Mouse (Mus musculus): ENCODE data around the gene Bet1. TPM values are rescaled to one million over a fixed set of nuclear protein-coding genes. Genes with fewer than 3 reads are reported as not detected.

Gene Bet1
- total RNA-seq (2012; rRNA removed) = 23.4 and 31.5 TPM in 2 replicates

GRCm38 (mm10) chr6:4086663-4087454, at the start of gene Bet1:
Bet1 (minus strand) TSS chr6:4086972.
- Histone ChIP-seq H3K36me3 (ENCODE audit: control insufficient read depth, insufficient read depth, low read length, poor library complexity, severe bottlenecking) (no peaks in the 10 kb centered on the region), H3K27ac (ENCODE audit: insufficient read depth, low read depth, low read length, poor library complexity, severe bottlenecking) (peak within 1 kb of the TSS; percentile 26; the same call in 1 of the 2 replicates), H3K9me3 (ENCODE audit: control insufficient read depth, insufficient read depth, low read depth, low read length) (no peaks in the 10 kb centered on the region), H3K4me3 (ENCODE audit: insufficient read depth in 1 of 2, low read depth in 1 of 2, low read length in 2 of 2, poor library complexity in 1 of 2, severe bottlenecking in 1 of 2) (peak within 1 kb of the TSS; percentile 93 to 98), H3K9ac (ENCODE audit: insufficient read depth, low read depth, low read length, poor library complexity, severe bottlenecking) (peak within 1 kb of the TSS; percentile 87), H3K4me1 (ENCODE audit: control insufficient read depth in 2 of 2, insufficient read depth in 2 of 2, low read length in 2 of 2, poor library complexity in 1 of 2) (peaks cover 0 to 4% of the 10 kb centered on the region in 2 experiments; a peak in 2 of 4 replicates)
- in situ Hi-C loops (cut with MboI; ENCODE audit: low sequenced_read_pairs in 2 of 2, unreplicated experiment in 2 of 2) = no loop called here
- peak; percentile 89 for DNase-seq (ENCODE audit: low read depth, low spot score)
- TF ChIP-seq HCFC1 (IDR thresholded peaks at IDR 0.05; ENCODE audit: borderline replicate concordance, insufficient read depth, low read length) = peak; percentile 94
- no peak for TF ChIP-seq CHD2 (IDR thresholded peaks at IDR 0.05; ENCODE audit: low read depth, low read length)

GRCm38 (mm10) chr6:4132239-4132638, 45.5 kb upstream of the Bet1 start:
- Histone ChIP-seq H3K27ac (ENCODE audit: insufficient read depth, low read depth, low read length, poor library complexity, severe bottlenecking) (no peak overlapping the region), H3K9ac (ENCODE audit: insufficient read depth, low read depth, low read length, poor library complexity, severe bottlenecking) (no peak overlapping the region), H3K4me1 (ENCODE audit: control insufficient read depth in 2 of 2, insufficient read depth in 2 of 2, low read length in 2 of 2, poor library complexity in 1 of 2) (no peaks in the 10 kb centered on the region), H3K4me3 (ENCODE audit: insufficient read depth in 1 of 2, low read depth in 1 of 2, low read length in 2 of 2, poor library complexity in 1 of 2, severe bottlenecking in 1 of 2) (no peak overlapping the region), H3K9me3 (ENCODE audit: control insufficient read depth, insufficient read depth, low read depth, low read length) (no peaks in the 10 kb centered on the region), H3K36me3 (ENCODE audit: control insufficient read depth, insufficient read depth, low read length, poor library complexity, severe bottlenecking) (no peaks in the 10 kb centered on the region)
- TF ChIP-seq ZC3H11A (IDR thresholded peaks at IDR 0.05; ENCODE audit: borderline replicate concordance, low read depth, low read length) = no peak
- TF ChIP-seq MAFK (IDR thresholded peaks at IDR 0.05; ENCODE audit: insufficient read depth, low read depth, low read length) = no peak
- no peak for TF ChIP-seq HCFC1 (IDR thresholded peaks at IDR 0.05; ENCODE audit: borderline replicate concordance, insufficient read depth, low read length)
- no peak for TF ChIP-seq ZNF384 (IDR thresholded peaks at IDR 0.05; ENCODE audit: low read depth, low read length)
- TF ChIP-seq CHD2 (IDR thresholded peaks at IDR 0.05; ENCODE audit: low read depth, low read length) = no peak
- no peak for DNase-seq (ENCODE audit: low read depth, low spot score)
- in situ Hi-C loops (cut with MboI; ENCODE audit: low sequenced_read_pairs in 2 of 2, unreplicated experiment in 2 of 2) = no loop called here

GRCm38 (mm10) chr6:4131149-4131548, 44.4 kb upstream of the Bet1 start:
- Histone ChIP-seq H3K27ac (ENCODE audit: insufficient read depth, low read depth, low read length, poor library complexity, severe bottlenecking) (no peak overlapping the region), H3K9me3 (ENCODE audit: control insufficient read depth, insufficient read depth, low read depth, low read length) (no peaks in the 10 kb centered on the region), H3K9ac (ENCODE audit: insufficient read depth, low read depth, low read length, poor library complexity, severe bottlenecking) (no peak overlapping the region), H3K36me3 (ENCODE audit: control insufficient read depth, insufficient read depth, low read length, poor library complexity, severe bottlenecking) (no peaks in the 10 kb centered on the region), H3K4me3 (ENCODE audit: insufficient read depth in 1 of 2, low read depth in 1 of 2, low read length in 2 of 2, poor library complexity in 1 of 2, severe bottlenecking in 1 of 2) (no peak overlapping the region), H3K4me1 (ENCODE audit: control insufficient read depth in 2 of 2, insufficient read depth in 2 of 2, low read length in 2 of 2, poor library complexity in 1 of 2) (no peaks in the 10 kb centered on the region)
- in situ Hi-C loops (cut with MboI; ENCODE audit: low sequenced_read_pairs in 2 of 2, unreplicated experiment in 2 of 2) = no loop called here
- no peak for DNase-seq (ENCODE audit: low read depth, low spot score)
- no peak for TF ChIP-seq MAFK (IDR thresholded peaks at IDR 0.05; ENCODE audit: insufficient read depth, low read depth, low read length)

- in situ Hi-C loops (cut with MboI; ENCODE audit: low sequenced_read_pairs in 2 of 2, unreplicated experiment in 2 of 2) = no loop called here
- peak; percentile 19 for DNase-seq (ENCODE audit: low read depth, low spot score)
- Histone ChIP-seq H3K9ac (ENCODE audit: insufficient read depth, low read depth, low read length, poor library complexity, severe bottlenecking) (no peak overlapping the region), H3K9me3 (ENCODE audit: control insufficient read depth, insufficient read depth, low read depth, low read length) (no peaks in the 10 kb centered on the region), H3K4me1 (ENCODE audit: control insufficient read depth in 2 of 2, insufficient read depth in 2 of 2, low read length in 2 of 2, poor library complexity in 1 of 2) (no peaks in the 10 kb centered on the region), H3K36me3 (ENCODE audit: control insufficient read depth, insufficient read depth, low read length, poor library complexity, severe bottlenecking) (no peaks in the 10 kb centered on the region), H3K4me3 (ENCODE audit: insufficient read depth in 1 of 2, low read depth in 1 of 2, low read length in 2 of 2, poor library complexity in 1 of 2, severe bottlenecking in 1 of 2) (no peak overlapping the region), H3K27ac (ENCODE audit: insufficient read depth, low read depth, low read length, poor library complexity, severe bottlenecking) (no peak overlapping the region)
- no peak for TF ChIP-seq MAFK (IDR thresholded peaks at IDR 0.05; ENCODE audit: insufficient read depth, low read depth, low read length)
- TF ChIP-seq ZNF384 (IDR thresholded peaks at IDR 0.05; ENCODE audit: low read depth, low read length) = no peak
- no peak for TF ChIP-seq CHD2 (IDR thresholded peaks at IDR 0.05; ENCODE audit: low read depth, low read length)
- TF ChIP-seq ZC3H11A (IDR thresholded peaks at IDR 0.05; ENCODE audit: borderline replicate concordance, low read depth, low read length) = no peak
- no peak for TF ChIP-seq HCFC1 (IDR thresholded peaks at IDR 0.05; ENCODE audit: borderline replicate concordance, insufficient read depth, low read length)
These were observed 31.8 kb upstream of the Bet1 start for GRCm38 (mm10) chr6:4118611-4119010.

GRCm38 (mm10) chr6:4090423-4090822, 3.7 kb upstream of the Bet1 start:
- Histone ChIP-seq H3K36me3 (ENCODE audit: control insufficient read depth, insufficient read depth, low read length, poor library complexity, severe bottlenecking) (no peaks in the 10 kb centered on the region), H3K4me1 (ENCODE audit: control insufficient read depth in 2 of 2, insufficient read depth in 2 of 2, low read length in 2 of 2, poor library complexity in 1 of 2) (peaks cover 0 to 4% of the 10 kb centered on the region in 2 experiments; a peak in 2 of 4 replicates), H3K9me3 (ENCODE audit: control insufficient read depth, insufficient read depth, low read depth, low read length) (no peaks in the 10 kb centered on the region), H3K27ac (ENCODE audit: insufficient read depth, low read depth, low read length, poor library complexity, severe bottlenecking) (peak overlapping the region; percentile 53; the same call in 1 of the 2 replicates), H3K9ac (ENCODE audit: insufficient read depth, low read depth, low read length, poor library complexity, severe bottlenecking) (no peak overlapping the region), H3K4me3 (ENCODE audit: insufficient read depth in 1 of 2, low read depth in 1 of 2, low read length in 2 of 2, poor library complexity in 1 of 2, severe bottlenecking in 1 of 2) (no peak overlapping the region)
- in situ Hi-C loops (cut with MboI; ENCODE audit: low sequenced_read_pairs in 2 of 2, unreplicated experiment in 2 of 2) = no loop called here
- peak; percentile 95 for TF ChIP-seq MAFK (IDR thresholded peaks at IDR 0.05; ENCODE audit: insufficient read depth, low read depth, low read length)
- TF ChIP-seq HCFC1 (IDR thresholded peaks at IDR 0.05; ENCODE audit: borderline replicate concordance, insufficient read depth, low read length) = no peak
- no peak for DNase-seq (ENCODE audit: low read depth, low spot score)
